Mouse (Mus musculus) gastrocnemius, postnatal 14 days (tissue): ENCODE measurements around the gene Spast. TPM values are rescaled to one million over a fixed set of nuclear protein-coding genes. Genes with fewer than 3 reads are reported as not detected.
"Not testable (repeated sequence)": the region's sequence is repeated elsewhere in the genome, so short reads cannot be mapped to it uniquely, and the experiment has no call there.

ENCODE experiments used
- DNase-seq: peaks from one replicate; pipeline ENCODE4 v3.0.0; 2021; ENCODE audit warnings: mixed read lengths
- intact Hi-C: fragments of 180-260 bp; cut with DNase I; formaldehyde crosslinking; loops from one replicate; pipeline ENCODE4 v1.15.1; 2025; ENCODE audit warnings: low total_unique reads
- long read RNA-seq, 2 experiments: library from polyadenylated mRNA; stranded (forward); transcript quantifications; one replicate each; pipeline ENCODE4 v2.0.0; 2021
- total RNA-seq, 2 experiments: library from RNA; stranded (reverse); gene quantifications; 2 replicates each; pipeline ENCODE4 v1.2.3; 2021

The Spast gene
- total RNA-seq, result 10 to 100 TPM; 37.2 to 42.2 TPM
- long read RNA-seq, experiment 1, full-length matches to known transcripts, result 35 of 57 reads
- long read RNA-seq, experiment 1, partial matches to known transcripts, result 2 of 57 reads
- long read RNA-seq, experiment 1, other reads (novel, unspliced or antisense), result 20 of 57 reads
- long read RNA-seq, experiment 2, full-length matches to known transcripts, result 44 of 60 reads
- long read RNA-seq, experiment 2, partial matches to known transcripts, result 1 of 60 reads
- long read RNA-seq, experiment 2, other reads (novel, unspliced or antisense), result 15 of 60 reads

GRCm38 (mm10) chr17:74338937-74339804, at the start of gene Spast:
Gene Spast, plus strand, starts transcription at chr17:74338987.
- intact Hi-C loops, result loop anchor here (10.0 kb wide), 1 partner anchor 56 kb away; the partner anchor contains the start of gene Slc30a6
- DNase-seq, result peak; percentile 78

DNA sequence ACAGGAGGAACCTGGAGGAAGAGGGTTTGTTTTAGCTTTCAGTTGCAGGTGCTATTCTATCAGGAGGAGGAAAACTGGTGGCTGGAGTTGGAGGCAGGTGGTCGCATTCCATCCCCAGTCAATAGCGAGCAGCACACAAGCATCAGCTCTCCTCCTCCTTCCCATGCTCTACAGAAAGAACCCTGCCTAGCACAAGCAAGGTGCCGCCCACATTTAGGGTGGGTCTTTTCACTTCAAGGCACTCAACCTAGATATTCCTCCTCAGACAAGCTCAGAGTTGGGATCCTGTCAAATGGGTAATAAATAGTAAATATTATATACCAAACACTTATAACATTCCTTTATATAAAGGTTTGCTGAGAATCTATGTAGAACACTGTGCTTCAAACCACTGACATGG, 48.6 kb upstream of the Spast start:
- intact Hi-C loops, result loop anchor here (10.0 kb wide), 1 partner anchor 265 kb away; no protein-coding TSS in a partner anchor
- no peak for DNase-seq

DNA sequence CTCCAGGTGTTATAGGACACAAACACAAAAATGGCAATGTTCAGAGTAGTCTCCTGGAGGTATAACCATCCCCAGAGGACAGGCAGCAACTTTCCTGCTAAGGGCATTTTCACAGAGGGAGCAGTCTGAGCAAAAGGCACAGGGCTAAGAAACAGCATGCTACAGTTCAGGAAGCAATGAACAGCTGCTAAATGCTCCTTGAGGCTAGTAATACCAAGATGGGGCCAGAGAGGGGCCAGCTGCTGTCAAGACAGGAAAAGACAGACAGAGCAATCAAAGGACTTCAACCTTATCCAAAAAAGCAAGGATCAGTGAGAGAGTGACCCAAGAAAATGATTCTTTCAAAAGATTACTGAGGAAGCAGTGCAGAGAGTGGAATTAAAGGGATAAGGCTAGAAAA, 47.9 kb upstream of the Spast start:
- intact Hi-C loops, result loop anchor here (10.0 kb wide), 1 partner anchor 266 kb away; no protein-coding TSS in a partner anchor
- DNase-seq, result no peak

DNA sequence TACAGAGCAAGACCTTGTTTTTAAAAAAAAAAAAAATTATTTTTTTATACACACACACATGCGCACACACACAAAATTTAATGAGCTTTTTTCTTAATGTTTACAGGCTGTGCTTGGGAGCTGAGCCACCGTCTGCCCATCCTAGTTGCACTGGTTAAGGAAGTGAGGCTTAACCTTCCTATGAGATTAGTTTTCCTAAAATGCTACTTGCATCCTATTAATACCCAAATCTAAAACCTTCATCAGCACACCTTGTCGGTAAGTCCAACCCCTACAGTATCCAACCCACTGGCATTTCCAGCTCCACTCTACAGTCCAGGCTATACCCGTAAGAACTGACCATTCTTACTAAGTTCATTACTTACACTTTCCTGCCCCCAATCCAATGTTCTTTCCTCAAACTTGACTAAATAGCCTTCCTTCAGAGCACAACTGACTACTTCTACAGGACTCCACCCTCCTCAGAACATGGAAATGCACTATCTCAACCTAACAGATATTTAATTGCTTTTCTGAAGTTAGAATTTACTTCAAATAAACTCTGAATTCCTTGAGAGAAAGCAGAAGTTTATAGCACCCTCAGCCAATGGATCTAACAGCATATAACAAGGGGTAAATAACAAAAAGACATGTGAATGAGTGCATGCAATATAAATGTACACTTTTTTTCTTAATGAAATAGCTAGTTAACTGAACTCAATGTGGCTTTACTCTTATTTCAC, 47.0 kb upstream of the Spast start:
- intact Hi-C loops, result loop anchor here (10.0 kb wide), 1 partner anchor 267 kb away; no protein-coding TSS in a partner anchor

DNA sequence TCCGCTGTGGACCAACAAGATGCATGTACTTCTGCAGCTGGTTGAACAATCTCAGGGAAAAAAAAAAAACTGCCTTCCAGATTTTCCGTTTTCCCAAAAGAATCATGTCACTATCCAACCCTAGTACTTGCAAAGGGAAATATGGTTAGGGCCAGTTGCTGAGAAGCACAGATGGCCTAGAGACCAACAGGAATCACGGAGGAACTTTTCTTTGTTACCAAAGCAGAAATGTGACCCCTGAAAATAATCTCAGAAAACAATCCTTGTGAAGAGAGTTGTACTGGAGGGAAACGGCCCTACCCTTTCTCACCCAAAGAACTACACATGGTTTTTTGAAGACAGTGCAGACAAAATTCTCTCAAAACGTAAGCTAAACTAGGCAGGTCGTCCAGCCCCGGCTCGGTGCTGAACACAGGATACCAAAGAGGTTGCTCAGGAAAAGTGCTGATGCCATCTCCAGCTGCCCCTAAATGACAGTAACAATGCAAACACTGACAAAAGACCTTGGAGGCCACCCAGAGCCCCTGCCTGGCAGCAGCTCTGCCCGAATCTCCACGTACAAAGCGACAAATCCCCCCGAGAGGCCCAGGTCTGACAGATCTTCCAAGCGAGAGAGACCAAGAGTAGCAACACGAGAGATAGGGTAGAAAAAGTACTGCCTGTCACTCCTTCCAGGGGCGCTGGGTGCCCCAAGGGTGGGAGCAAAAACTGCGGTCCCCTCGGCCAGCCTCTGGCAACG, 44.9 kb upstream of the Spast start:
- DNase-seq, result peak; percentile 22
- intact Hi-C loops, result loop anchor here (10.0 kb wide), 1 partner anchor 269 kb away; no protein-coding TSS in a partner anchor

More for the DNA sequence above, 47.0 kb upstream of the Spast start:
- no peak for DNase-seq

DNA sequence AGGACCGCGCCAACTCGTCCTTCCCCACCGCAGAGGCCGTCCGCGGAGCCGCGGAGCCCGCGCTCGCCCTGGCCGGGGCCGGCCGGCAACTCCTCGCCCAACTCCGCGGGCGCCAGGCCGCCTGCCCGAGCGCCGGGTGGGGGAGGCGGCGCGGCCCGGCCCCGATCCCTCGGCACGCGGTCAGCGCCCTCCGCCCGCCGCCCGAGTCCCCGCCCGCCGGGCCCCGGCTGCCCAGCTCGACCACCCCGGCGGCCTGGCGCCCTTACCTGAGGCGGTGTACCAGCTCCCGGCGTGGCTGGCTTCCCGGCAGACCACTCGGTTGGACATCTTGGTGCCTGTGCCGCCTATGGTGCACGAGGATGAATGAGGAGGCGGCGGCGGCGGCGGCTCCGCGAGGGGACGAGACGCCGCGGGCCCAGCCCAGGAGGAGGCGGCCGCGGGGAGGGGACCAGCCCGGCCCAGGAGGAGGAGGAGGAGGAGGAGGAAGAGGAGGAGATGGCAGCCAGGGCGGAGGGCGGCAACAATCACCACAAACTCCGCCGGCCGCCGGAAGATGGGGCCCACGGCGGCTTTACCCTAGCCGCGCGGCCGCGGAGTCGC, 44.3 kb upstream of the Spast start:
- intact Hi-C loops, result loop anchor here (10.0 kb wide), 1 partner anchor 270 kb away; no protein-coding TSS in a partner anchor
- peak; percentile 89 for DNase-seq

GRCm38 (mm10) chr17:74295026-74295970, 43.5 kb upstream of the Spast start, which contains the start of gene Memo1:
Gene Memo1, minus strand, starts transcription at chr17:74295521.
- peak; percentile 87 for DNase-seq
- intact Hi-C loops, result loop anchor here (10.0 kb wide), 1 partner anchor 270 kb away; no protein-coding TSS in a partner anchor

GRCm38 (mm10) chr17:74296076-74296823, 42.5 kb upstream of the Spast start:
- DNase-seq, result peak; percentile 23

DNA sequence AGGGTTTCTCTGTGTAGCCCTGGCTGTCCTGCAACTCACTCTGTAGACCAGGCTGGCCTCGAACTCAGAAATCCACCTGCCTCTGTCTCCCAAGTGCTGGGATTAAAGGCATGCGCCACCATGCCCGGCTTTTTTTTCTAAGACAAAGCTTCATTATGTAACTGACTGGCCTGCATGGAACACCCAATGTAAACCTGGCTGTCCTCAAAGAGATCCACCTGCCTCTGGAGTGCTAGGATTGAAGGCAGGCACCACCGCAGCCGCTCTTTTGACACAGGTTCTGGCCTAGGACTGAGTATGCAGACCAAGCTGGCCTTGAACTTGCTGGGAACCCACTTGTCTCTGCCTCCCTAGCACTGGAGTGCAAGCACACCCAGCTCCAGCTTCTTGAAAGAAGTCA, 41.8 kb upstream of the Spast start:
- DNase-seq, result not testable (repeated sequence)
- intact Hi-C loops, result loop anchor here (10.0 kb wide), 1 partner anchor 272 kb away; no protein-coding TSS in a partner anchor

More at GRCm38 (mm10) chr17:74296076-74296823, 42.5 kb upstream of the Spast start:
- intact Hi-C loops, result loop anchor here (10.0 kb wide), 1 partner anchor 271 kb away; no protein-coding TSS in a partner anchor

DNA sequence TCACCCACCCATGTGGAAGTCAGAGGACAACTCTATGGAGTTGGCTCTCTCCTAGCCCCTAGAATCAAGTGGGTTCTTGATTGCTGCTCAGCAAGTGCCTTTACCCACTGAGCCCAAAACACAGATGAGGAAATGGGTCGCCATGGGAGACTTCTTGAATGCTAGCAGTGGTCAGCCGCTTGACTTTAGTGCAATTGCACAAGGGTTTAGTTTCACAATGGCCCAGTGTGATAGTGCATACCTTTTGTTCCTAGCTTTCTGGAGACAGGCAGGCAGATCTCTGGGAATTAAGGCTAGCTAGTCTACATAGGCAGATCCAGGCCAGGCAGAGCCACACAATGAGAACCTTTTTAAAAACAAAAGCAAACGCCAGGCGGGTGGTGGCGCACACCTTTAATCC, 38.7 kb upstream of the Spast start:
- intact Hi-C loops, result no loop called here
- DNase-seq, result no peak

GRCm38 (mm10) chr17:74304060-74304459, 34.7 kb upstream of the Spast start:
- intact Hi-C loops, result no loop called here
- no peak for DNase-seq

GRCm38 (mm10) chr17:74305616-74306015, 33.2 kb upstream of the Spast start:
- intact Hi-C loops, result no loop called here
- DNase-seq, result no peak

DNA sequence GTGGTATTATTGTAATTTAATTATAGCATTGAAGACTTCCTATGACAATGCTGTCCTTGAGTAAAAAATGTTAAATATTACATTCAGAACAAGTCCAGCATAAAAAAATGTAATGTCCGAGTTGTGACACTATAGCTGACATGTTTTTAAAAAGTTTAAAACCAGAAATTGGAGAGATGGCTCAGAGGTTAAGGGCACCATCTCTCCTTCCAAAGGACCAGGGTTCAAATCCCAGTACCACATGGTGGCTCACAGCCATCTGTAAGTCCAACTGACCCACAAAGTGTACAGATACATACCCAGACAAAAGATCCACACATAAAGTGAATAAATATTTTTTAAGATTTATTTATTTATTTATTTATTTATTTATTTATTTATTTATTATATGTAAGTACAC, 32.8 kb upstream of the Spast start:
- intact Hi-C loops, result no loop called here
- no peak for DNase-seq

GRCm38 (mm10) chr17:74315445-74316308, 23.1 kb upstream of the Spast start:
- DNase-seq, result no peak
- intact Hi-C loops, result no loop called here

DNA sequence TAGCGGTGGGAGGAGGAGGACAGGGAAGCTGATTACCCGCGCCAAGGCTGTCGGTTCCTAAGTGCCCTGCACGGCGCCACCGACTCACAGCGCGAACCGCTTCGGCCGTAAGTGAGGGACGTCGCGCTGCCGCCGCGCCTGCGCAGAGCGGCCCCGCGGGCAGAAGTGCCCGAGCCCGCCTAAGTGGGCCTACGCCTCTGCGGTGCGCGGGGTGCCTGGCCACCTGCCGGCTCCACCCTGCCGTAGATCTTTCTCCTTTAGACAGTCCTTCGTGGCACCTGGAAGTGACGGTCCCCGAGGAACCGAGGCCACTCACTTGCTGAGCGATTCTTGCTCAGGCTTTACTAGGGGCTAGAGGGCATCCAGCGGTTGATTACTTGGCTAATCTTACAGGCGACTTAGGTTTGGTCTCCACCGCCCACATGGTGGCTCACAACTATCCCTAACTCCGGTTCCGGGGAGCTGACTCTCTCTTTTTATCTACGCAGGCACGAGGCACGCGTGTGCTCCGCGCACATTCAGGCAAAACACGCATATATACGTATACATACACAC, 22.4 kb upstream of the Spast start:
- peak; percentile 89 for DNase-seq

More for the DNA sequence above, 22.4 kb upstream of the Spast start:
- intact Hi-C loops, result no loop called here
